Mouse (Mus musculus) limb, embryonic 11.5 days (tissue): Measurements from ENCODE around the gene Dpf3. TPM values are rescaled to one million over a fixed set of nuclear protein-coding genes. Genes with fewer than 3 reads are reported as not detected.

ENCODE experiments used
- ATAC-seq: fragments of 200-750 bp; cut with Nextera tagmentation; 2 replicates; pipeline ENCODE4 v1.8.0; 2017; ENCODE audit warnings: low read depth; ENCODE audit not compliant: insufficient number of reproducible peaks, low FRiP score, low TSS enrichment
- DNase-seq: peaks from one replicate; pipeline ENCODE4 v3.0.0-alpha.2; 2015; ENCODE audit warnings: low spot score
- H3K27ac ChIP-seq: fragments of 300-500 bp; sonication (generic); replicated peaks from 2 replicates; pipeline ENCODE4 v1.5.1; 2014; ENCODE audit warnings: low read depth, mild to moderate bottlenecking, low read length
- H3K27me3 ChIP-seq: fragments of 300-500 bp; sonication (generic); 2 replicates; pipeline ENCODE4 v1.6.1; 2014; ENCODE audit warnings: mild to moderate bottlenecking, low read length, mixed read lengths; ENCODE audit not compliant: control insufficient read depth, insufficient read depth
- H3K36me3 ChIP-seq: fragments of 300-500 bp; sonication (generic); 2 replicates; pipeline ENCODE4 v1.6.1; 2014; ENCODE audit warnings: mild to moderate bottlenecking, low read length, moderate library complexity, mixed read lengths; ENCODE audit not compliant: control insufficient read depth, insufficient read depth
- H3K4me1 ChIP-seq: fragments of 300-500 bp; sonication (generic); 2 replicates; pipeline ENCODE4 v1.6.1; 2014; ENCODE audit warnings: low read length, mixed read lengths; ENCODE audit not compliant: control insufficient read depth, insufficient read depth
- H3K4me2 ChIP-seq: fragments of 300-500 bp; sonication (generic); 2 replicates; pipeline ENCODE4 v1.6.1; 2014; ENCODE audit warnings: low read depth, mild to moderate bottlenecking, moderate library complexity; ENCODE audit not compliant: severe bottlenecking
- H3K4me3 ChIP-seq: fragments of 300-500 bp; sonication (generic); 2 replicates; pipeline ENCODE4 v1.5.1; 2014; ENCODE audit warnings: low read depth, low read length
- H3K9ac ChIP-seq: fragments of 300-500 bp; sonication (generic); 2 replicates; pipeline ENCODE4 v1.6.1; 2014; ENCODE audit warnings: mild to moderate bottlenecking, low read length
- H3K9me3 ChIP-seq: fragments of 300-500 bp; sonication (generic); 2 replicates; pipeline ENCODE4 v1.6.1; 2016; ENCODE audit warnings: low read length; ENCODE audit not compliant: control insufficient read depth
- WGBS: fragments of 180-500 bp; shearing (Covaris S2); extraction: QIAGEN DNeasy Blood & Tissue Kit; methylation state at CpG from one replicate; pipeline ENCODE4 v1.1.7; 2014; 5-methylcytosine and 5-hydroxymethylcytosine counted together
- polyA plus RNA-seq: library from polyadenylated mRNA; unstranded; fragments of >200 nt; fragmentation: Nextera tagmentation; extraction: Ambion mirVana; gene quantifications from 2 replicates; pipeline ENCODE4 v1.2.1, GENCODE M21; 2014

Dpf3 gene
- polyA plus RNA-seq, 1 experiment from 2014 or later = 3.6 TPM

GRCm38 (mm10) chr12:83513185-83513584 is 25.7 kb upstream of the Dpf3 start:
- H3K9me3 ChIP-seq = no peaks in the 10 kb centered on the region

GRCm38 (mm10) chr12:83512783-83513182 is 25.3 kb upstream of the Dpf3 start:
- Histone ChIP-seq H3K27me3 (no peaks in the 10 kb centered on the region), H3K9me3 (no peaks in the 10 kb centered on the region), H3K36me3 (no peaks in the 10 kb centered on the region), H3K9ac (no peak overlapping the region), H3K4me3 (no peak overlapping the region), H3K27ac (no peak overlapping the region), H3K4me1 (0 out of 2 replicates have a peak, but pooled peaks cover 2% of the 10 kb centered on the region), H3K4me2 (no peak overlapping the region)
- 15% methylated on average over 4 of the region's 4 CpGs for WGBS
- no peak for ATAC-seq
- DNase-seq = peak; percentile 32

More at GRCm38 (mm10) chr12:83513185-83513584, 25.7 kb upstream of the Dpf3 start:
- 28% methylated on average over 5 of the region's 5 CpGs for WGBS
- Histone ChIP-seq H3K27ac (no peak overlapping the region), H3K4me2 (no peak overlapping the region), H3K27me3 (no peaks in the 10 kb centered on the region), H3K4me1 (0 out of 2 replicates have a peak, but pooled peaks cover 2% of the 10 kb centered on the region), H3K4me3 (no peak overlapping the region), H3K36me3 (no peaks in the 10 kb centered on the region), H3K9ac (no peak overlapping the region)
- 0 out of 2 replicates have a peak, but pooled peaks have one; percentile 26 for ATAC-seq
- DNase-seq = no peak

- DNase-seq = no peak
- 85% methylated on average over 5 of the region's 5 CpGs for WGBS
Measured at GRCm38 (mm10) chr12:83510586-83510985, 23.1 kb upstream of the Dpf3 start.

GRCm38 (mm10) chr12:83506543-83506942 is 19.0 kb upstream of the Dpf3 start:
- Histone ChIP-seq H3K4me3 (no peak overlapping the region), H3K27ac (no peak overlapping the region), H3K27me3 (no peaks in the 10 kb centered on the region), H3K36me3 (no peaks in the 10 kb centered on the region), H3K4me2 (no peak overlapping the region), H3K9me3 (no peaks in the 10 kb centered on the region), H3K4me1 (no peaks in the 10 kb centered on the region), H3K9ac (no peak overlapping the region)
- DNase-seq = no peak
- no peak for ATAC-seq
- WGBS = 77% methylated on average over 10 of the region's 10 CpGs

More at GRCm38 (mm10) chr12:83510586-83510985, 23.1 kb upstream of the Dpf3 start:
- Histone ChIP-seq H3K4me3 (no peak overlapping the region), H3K9ac (no peak overlapping the region), H3K9me3 (no peaks in the 10 kb centered on the region), H3K4me1 (0 out of 2 replicates have a peak, but pooled peaks cover 2% of the 10 kb centered on the region), H3K4me2 (no peak overlapping the region), H3K27ac (no peak overlapping the region), H3K27me3 (no peaks in the 10 kb centered on the region), H3K36me3 (no peaks in the 10 kb centered on the region)
- ATAC-seq = no peak

GRCm38 (mm10) chr12:83502190-83502589 is 14.7 kb upstream of the Dpf3 start:
- Histone ChIP-seq H3K4me3 (no peak overlapping the region), H3K4me2 (no peak overlapping the region), H3K9me3 (no peaks in the 10 kb centered on the region), H3K36me3 (no peaks in the 10 kb centered on the region), H3K9ac (no peak overlapping the region), H3K4me1 (peaks cover 5% of the 10 kb centered on the region), H3K27ac (no peak overlapping the region), H3K27me3 (no peaks in the 10 kb centered on the region)
- WGBS = 5% methylated on average over 9 of the region's 9 CpGs
- no peak for ATAC-seq
- DNase-seq = peak; percentile 74

GRCm38 (mm10) chr12:83499256-83499655 is 11.7 kb upstream of the Dpf3 start:
- ATAC-seq = no peak
- no peak for DNase-seq
- Histone ChIP-seq H3K9me3 (no peaks in the 10 kb centered on the region), H3K4me1 (peaks cover 5% of the 10 kb centered on the region), H3K9ac (no peak overlapping the region), H3K27me3 (no peaks in the 10 kb centered on the region), H3K4me2 (no peak overlapping the region), H3K4me3 (no peak overlapping the region), H3K36me3 (no peaks in the 10 kb centered on the region), H3K27ac (no peak overlapping the region)
- WGBS = 78% methylated on average over 5 of the region's 5 CpGs

GRCm38 (mm10) chr12:83497959-83498358 is 10.4 kb upstream of the Dpf3 start:
- no peak overlapping the region for H3K4me2 ChIP-seq
- no peaks in the 10 kb centered on the region for H3K27me3 ChIP-seq
- no peaks in the 10 kb centered on the region for H3K36me3 ChIP-seq
- WGBS = 80% methylated on average over 3 of the region's 3 CpGs
- peaks cover 5% of the 10 kb centered on the region for H3K4me1 ChIP-seq
- H3K27ac ChIP-seq = no peak overlapping the region
- H3K9me3 ChIP-seq = no peaks in the 10 kb centered on the region
- H3K9ac ChIP-seq = no peak overlapping the region
- DNase-seq (no peak), ATAC-seq (no peak)
- H3K4me3 ChIP-seq = no peak overlapping the region

- no peaks in the 10 kb centered on the region for H3K27me3 ChIP-seq
- H3K4me2 ChIP-seq = no peak overlapping the region
- no peak overlapping the region for H3K9ac ChIP-seq
- no peak for ATAC-seq
- DNase-seq = no peak
- 97% methylated on average over 6 of the region's 6 CpGs for WGBS
- H3K9me3 ChIP-seq = no peaks in the 10 kb centered on the region
- H3K4me3 ChIP-seq = no peak overlapping the region
- H3K36me3 ChIP-seq = no peaks in the 10 kb centered on the region
- peaks cover 5% of the 10 kb centered on the region for H3K4me1 ChIP-seq
- H3K27ac ChIP-seq = no peak overlapping the region
Measured at GRCm38 (mm10) chr12:83496736-83497135, 9.2 kb upstream of the Dpf3 start.

GRCm38 (mm10) chr12:83496336-83496735 is 8.8 kb upstream of the Dpf3 start:
- no peak overlapping the region for H3K4me3 ChIP-seq
- H3K36me3 ChIP-seq = no peaks in the 10 kb centered on the region; the same call in 1 of the 2 replicates
- ATAC-seq (no peak), DNase-seq (no peak)
- no peak overlapping the region for H3K27ac ChIP-seq
- H3K27me3 ChIP-seq = no peaks in the 10 kb centered on the region
- no peak overlapping the region for H3K9ac ChIP-seq
- 58% methylated on average over 4 of the region's 4 CpGs for WGBS
- no peak overlapping the region for H3K4me2 ChIP-seq
- H3K9me3 ChIP-seq = no peaks in the 10 kb centered on the region
- peaks cover 5% of the 10 kb centered on the region for H3K4me1 ChIP-seq
